Mouse (Mus musculus) mouse trophoblast stem cell (cell line): ENCODE data around the gene Il19.

Experiments
- in situ Hi-C, 2 experiments: fragments of 300-500 bp; cut with MseI, MboI; formaldehyde crosslinking; loops; 2 replicates in 1 of 2; 3 replicates in 1 of 2; pipeline ENCODE4 v1.15.1; 2025

The Il19 gene

DNA sequence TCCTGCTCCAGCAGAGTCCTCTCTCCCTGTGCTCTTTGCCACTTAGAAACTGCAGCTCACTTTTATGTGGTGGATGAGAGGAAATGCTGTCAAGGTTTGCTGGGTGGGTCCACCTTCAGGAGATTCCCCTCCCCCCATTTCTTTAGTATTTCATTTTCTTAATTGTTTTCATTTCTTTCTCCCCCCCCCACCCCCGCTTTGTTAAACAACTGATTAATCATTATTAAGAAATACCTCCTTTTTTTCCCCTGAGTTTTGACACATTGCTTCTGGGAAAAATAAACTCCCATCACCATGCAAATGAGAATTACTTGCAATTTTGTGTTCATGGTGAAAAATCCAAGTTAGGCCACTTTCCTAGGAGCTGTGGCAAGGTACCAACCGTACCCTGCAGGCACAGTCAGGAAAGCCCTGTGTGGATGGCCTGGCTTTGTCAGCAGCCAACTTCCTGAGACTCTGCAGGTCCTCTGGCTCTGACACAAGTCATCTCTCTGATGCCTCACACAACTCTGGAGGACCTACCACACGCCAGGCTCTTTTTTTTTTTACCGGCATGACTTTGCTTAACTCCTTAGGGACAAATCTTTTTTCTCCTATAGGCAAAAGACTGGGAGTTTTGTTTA is at the start of gene Il19:
Il19 (minus strand) TSS at position 51 of the 623 bp plus-strand sequence.
- in situ Hi-C loops: no loop called here

- in situ Hi-C loops: loop anchor here in 1 of 2 experiments (5.0 to 10.0 kb wide), 2 partner anchors 55 to 112 kb away; no protein-coding TSS in a partner anchor
These were observed 49.4 kb upstream of the Il19 start for GRCm38 (mm10) chr1:130989331-130989730.

- in situ Hi-C loops: loop anchor here in 1 of 2 experiments (5.0 to 10.0 kb wide), 2 partner anchors 57 to 110 kb away; no protein-coding TSS in a partner anchor
These were observed 47.5 kb upstream of the Il19 start for GRCm38 (mm10) chr1:130987418-130987817.

DNA sequence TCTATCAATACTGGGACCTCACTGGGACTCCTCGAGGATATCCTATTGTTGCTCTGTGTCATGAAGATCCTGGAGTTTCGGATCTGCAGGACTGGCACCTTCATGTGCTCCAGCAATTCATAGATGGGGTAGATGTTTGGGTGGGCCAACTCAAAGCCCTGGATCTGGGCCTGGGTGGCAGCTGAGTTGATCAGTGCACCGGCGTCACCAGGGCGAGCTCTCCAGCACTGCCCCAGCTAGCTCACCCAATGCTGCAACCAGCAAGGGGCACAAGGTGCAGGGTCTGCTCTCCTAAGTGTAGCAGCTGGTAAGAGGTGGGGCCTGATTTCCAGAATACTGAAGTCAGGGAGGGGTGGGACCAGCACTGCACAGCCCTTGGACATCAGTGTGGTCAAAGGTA is 47.1 kb upstream of the Il19 start:
- in situ Hi-C loops: loop anchor here in 1 of 2 experiments (5.0 to 10.0 kb wide), 2 partner anchors 58 to 110 kb away; no protein-coding TSS in a partner anchor

GRCm38 (mm10) chr1:130984441-130984840 is 44.5 kb upstream of the Il19 start:
- in situ Hi-C loops: loop anchor here in 1 of 2 experiments (10.0 kb wide), 1 partner anchor 60 kb away; no protein-coding TSS in a partner anchor

GRCm38 (mm10) chr1:130979455-130979854 is 39.5 kb upstream of the Il19 start:
- in situ Hi-C loops: no loop called here

GRCm38 (mm10) chr1:130963891-130964290 is 24.0 kb upstream of the Il19 start:
- in situ Hi-C loops: no loop called here

DNA sequence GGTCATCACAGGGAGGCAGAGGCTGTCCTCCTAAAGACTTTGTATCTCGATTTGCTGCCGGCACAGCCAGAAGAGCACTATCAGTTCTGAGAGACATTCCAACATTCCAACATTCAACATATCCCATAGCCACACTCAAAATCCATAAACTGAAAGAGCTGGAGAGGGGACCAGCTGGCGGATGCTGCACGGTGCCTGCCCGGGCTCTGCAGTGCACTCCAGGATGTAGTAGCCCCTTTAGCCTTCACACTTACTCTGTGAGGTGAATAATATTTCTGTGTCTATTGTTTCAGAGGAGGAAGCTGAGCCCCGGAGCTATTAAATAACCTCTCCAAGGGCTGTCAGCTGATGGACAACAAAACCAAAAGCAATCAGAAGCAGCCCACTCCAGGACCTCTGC is 7.0 kb upstream of the Il19 start:
- in situ Hi-C loops: no loop called here

DNA sequence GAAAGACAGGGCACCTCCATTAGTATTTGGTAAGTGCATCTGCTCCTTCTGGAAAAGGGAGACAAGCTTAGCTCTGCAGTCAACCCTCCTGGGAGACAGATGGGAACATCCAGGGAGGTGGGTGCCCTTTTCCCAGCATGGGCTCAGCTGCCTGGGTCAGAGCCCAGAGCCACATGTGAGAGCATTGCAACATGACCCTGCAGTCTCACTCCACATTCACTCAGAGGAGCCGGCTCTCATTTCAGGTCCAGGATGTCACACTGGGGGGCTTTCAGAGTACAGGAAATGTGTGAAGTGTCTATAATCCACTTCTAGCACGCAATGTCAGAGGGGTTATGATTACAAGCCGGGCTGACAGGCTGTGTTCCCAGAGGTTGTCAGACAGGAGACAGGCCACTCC is 1.9 kb upstream of the Il19 start:
- in situ Hi-C loops: no loop called here

DNA sequence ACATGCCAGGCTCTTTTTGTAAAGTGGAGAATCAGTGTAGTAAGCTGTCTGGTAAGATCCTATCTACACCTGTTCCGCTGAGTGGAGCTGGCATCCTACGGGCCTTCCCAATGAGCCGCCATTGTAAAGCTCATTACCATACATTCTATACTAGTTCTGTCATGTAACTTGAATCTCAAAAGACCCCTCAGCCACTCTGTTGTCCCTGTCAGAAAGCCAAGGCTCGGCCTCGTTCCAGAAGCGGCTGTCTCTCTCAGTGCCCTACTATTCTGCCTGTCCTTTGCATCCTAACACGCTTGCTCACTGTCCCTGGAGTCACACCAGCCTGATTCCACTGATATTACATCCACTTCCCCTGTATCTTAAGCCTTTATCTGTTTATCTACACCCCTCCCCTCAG is 1.7 kb downstream of the Il19 start:
- in situ Hi-C loops: no loop called here

DNA sequence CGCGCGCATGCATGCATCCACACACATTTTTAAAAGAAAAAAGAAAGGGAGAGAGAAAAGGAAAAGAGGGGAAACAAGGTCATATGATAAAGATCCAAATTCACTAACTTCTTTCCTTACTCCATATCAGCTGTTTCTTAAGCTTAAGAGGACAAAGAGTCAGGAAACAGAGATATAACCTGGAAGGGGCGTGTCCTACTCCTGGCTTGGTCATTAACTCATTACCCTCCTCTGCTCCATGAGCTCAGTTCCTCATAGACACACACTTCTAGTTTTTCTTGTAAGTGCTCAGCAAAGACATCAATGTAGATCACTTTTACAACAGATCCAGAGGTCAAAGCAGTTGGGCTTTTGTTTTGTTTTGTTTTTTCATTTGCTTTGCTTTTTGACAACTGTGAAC is 2.7 kb downstream of the Il19 start:
- in situ Hi-C loops: no loop called here

DNA sequence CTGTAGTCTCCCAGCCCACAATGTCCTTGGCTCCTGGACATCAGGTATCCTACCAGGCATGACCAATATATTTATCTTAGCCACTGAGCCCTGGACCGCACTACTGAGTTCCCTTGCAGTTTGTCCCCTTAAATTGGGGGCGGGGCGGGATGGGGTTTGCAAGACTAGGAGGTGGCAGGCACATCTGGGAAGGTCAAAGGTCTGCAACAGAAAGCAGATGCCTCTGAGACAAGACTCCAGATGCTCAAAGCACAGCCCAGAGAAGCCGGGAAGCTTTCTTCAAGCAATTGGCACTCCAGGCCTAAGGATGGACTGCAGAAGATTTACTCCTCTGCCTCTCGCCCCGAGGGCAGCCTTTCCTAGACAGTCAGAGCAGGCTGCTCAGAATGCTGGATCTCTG is 3.6 kb downstream of the Il19 start:
- in situ Hi-C loops: no loop called here

- in situ Hi-C loops: loop anchor here in 1 of 2 experiments (5.0 kb wide), 1 partner anchor 44 kb away; no protein-coding TSS in a partner anchor
These were observed 13.4 kb downstream of the Il19 start for GRCm38 (mm10) chr1:130926484-130926883.

- in situ Hi-C loops: no loop called here
These were observed 21.5 kb downstream of the Il19 start for GRCm38 (mm10) chr1:130918323-130918980.

DNA sequence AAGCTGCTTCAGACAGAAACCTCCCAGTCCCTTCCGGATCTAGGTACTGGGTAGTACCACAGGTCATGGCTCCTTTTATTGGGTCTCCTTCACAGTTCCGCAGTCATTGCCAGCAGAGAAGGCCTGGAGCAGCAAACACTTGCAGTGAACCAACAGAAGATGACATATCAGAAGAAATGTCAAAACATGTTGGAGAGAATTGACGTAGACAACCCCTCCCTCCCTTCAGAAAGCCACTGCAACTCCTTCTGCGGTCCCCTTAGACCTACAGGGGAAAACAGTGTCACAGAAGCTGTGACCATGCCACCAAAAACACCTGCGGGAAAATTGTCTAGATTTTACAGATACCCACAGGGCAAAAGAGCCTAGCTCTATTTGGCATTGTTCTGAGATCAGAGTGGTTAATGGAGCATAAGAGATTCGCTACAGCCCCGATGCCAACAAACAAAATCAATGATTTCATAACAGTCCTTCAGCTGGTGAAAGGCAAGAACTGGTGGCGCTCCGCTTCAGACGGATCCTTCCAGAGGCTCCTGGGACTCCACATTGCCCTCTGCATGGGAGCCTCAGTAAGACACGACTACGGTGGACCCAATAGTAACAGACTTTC is 28.4 kb downstream of the Il19 start, which contains the start of gene Il20:
Il20 (minus strand) TSS at position 51 of the 610 bp plus-strand sequence.
- in situ Hi-C loops: no loop called here

GRCm38 (mm10) chr1:130902505-130902904 is 37.4 kb downstream of the Il19 start:
- in situ Hi-C loops: no loop called here

DNA sequence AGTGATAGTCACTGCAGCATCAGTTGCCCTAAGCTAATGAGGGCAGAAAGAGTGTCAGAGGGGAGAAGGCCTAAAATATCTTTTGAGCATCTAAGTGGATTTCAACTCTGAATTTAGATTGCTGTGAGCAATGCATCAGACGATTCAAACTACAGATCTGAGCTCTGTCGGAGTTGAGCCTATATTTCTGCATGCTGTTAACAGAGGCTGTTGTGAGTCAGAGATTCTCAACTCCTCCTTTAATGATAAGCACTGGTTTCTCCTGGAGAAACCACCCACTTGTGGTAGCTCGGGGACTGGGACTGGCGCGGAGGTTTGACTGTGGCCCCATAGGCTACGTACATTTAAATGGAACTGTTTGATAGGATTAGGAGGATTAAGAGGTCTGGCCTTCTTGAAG is 45.4 kb downstream of the Il19 start:
- in situ Hi-C loops: no loop called here

DNA sequence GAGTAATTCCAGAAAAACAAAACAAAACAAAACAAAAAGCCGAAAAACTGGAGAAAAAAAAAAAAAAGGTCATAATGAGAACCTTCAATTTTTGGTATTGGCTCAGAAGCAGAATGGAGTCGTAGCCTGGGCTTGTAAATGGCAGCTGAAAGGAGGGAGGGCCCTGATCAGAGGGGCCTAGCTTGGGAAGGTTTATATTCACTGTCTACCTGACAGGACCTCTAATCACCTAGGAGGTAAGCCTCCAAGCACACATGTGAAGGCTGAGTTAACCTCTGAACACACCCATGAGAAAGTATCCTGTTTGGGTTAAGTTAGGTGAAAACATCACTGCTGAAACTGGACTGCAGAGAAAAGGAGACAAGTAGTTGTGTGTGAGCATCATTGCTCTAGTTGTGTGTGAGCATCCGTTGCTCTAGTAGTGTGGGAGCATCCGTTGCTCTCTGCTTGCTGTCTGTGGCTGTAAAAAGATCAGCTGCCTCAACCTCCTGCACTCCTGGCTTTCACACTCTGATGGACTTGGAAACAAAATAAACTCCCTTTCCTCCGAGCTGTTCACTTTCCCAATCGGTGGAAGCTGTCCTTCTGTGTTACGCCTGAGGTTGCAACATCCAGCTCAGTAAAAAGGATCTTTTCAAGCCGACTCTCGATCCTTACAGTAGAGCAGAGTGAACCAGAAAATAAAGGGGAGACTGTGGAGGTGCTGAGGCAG is 46.4 kb downstream of the Il19 start:
- in situ Hi-C loops: no loop called here

DNA sequence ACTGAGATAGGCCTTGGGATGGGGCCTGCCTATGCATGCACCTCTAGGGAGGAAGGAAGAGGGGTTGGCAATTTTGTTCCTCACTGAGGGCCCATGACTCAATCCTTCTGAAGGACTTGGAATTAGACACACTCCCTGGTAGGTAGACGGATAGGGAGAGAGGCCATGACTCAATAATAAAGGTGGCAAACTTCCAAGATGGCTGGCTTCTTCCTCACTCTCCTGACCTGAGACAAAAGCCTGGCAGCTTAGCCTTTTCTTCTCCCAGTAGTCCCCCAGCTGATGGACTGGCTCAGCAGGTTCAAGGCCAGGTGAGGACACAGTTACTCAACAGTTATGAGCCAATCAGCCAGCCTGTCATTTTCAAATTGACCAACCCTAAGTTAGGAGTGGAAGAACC is 47.5 kb downstream of the Il19 start:
- in situ Hi-C loops: no loop called here

DNA sequence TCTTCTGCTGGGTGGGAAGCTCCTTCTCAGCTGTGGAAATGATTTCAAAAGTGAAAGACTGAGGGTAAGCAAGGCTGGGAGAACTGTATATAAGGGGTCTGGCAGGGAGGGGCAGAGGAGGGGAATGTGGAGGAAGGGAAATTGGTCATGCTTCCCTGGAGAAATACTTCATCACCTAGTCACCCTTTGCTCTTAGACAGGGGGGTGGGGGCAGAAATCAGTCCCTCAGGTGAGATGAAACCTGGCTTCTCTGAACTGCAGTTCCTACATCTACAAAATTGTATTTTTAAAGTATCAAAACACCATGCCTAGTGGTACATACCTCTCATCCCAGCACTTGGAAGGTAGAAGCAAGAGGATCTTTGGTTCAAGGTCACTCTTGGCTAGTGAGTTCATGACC is 52.6 kb downstream of the Il19 start, which contains the start of gene Il24:
Il24 (minus strand) TSS at position 101 of the 400 bp plus-strand sequence.
- in situ Hi-C loops: no loop called here

GRCm38 (mm10) chr1:130883146-130883545 is 56.8 kb downstream of the Il19 start:
- in situ Hi-C loops: loop anchor here in 1 of 2 experiments (5.0 kb wide), 1 partner anchor 44 kb away; no protein-coding TSS in a partner anchor
